Mouse (Mus musculus) urinary bladder, adult 2 months (tissue): ENCODE data around the gene Cpvl. TPM values are rescaled to one million over a fixed set of nuclear protein-coding genes. Genes with fewer than 3 reads are reported as not detected.

ENCODE experiments used
- DNase-seq: peaks from one replicate; pipeline ENCODE4 v3.0.0; 2022; ENCODE audit warnings: low spot score
- polyA plus RNA-seq: library from polyadenylated mRNA; depleted of rRNA; stranded (reverse); fragments of >200 nt; gene quantifications from 2 replicates; pipeline ENCODE4 v1.2.3, GENCODE M21; 2012; rRNA removed

The Cpvl gene
- polyA plus RNA-seq, 1 experiment: not detected

DNA sequence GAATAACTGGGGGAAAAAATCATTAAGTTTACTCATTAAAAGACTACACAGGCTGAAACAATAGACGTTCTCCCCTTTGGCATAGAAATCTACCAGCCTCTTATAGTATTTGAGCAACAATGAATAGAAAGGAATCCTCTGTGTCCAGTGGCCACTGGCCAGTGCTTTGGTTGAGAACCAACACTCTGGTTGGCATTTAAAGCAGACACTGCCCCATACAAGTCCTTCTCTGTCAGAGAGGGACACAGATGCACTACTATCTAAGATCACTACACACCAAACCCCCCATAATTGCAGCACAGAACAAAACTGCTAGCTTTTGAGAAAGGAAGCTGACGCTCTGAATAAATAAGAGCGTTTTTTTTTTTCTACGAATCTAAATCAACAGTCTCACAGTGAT lies 93.5 kb downstream of the Cpvl start:
- no peak for DNase-seq

GRCm38 (mm10) chr6:53884496-53884895 lies 94.0 kb downstream of the Cpvl start:
- DNase-seq: no peak

DNA sequence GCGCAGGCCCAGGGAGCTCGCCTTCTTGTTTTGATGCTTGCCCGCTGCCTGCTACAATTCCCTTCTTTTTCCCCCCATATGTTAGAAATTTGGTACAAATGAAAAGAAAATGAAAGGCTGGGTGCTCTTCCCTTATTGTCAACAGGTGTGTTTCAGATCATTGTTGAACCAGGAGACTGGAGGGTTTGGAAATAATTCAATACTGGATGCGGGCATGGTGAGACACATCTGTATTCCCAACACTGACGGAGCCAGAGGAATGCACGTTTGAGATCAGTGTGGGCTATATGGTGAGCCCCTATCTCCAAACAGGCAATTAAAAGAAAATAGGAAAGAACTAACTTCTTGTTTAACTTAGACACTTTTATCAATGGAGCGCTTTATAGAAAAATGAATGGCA lies 95.1 kb downstream of the Cpvl start:
- DNase-seq: no peak

- DNase-seq: no peak
These were observed 96.8 kb downstream of the Cpvl start for GRCm38 (mm10) chr6:53881623-53882022.

GRCm38 (mm10) chr6:53881235-53881606 lies 97.2 kb downstream of the Cpvl start:
- DNase-seq: no peak

- DNase-seq: no peak
These were observed 97.8 kb downstream of the Cpvl start for GRCm38 (mm10) chr6:53880530-53881234.

DNA sequence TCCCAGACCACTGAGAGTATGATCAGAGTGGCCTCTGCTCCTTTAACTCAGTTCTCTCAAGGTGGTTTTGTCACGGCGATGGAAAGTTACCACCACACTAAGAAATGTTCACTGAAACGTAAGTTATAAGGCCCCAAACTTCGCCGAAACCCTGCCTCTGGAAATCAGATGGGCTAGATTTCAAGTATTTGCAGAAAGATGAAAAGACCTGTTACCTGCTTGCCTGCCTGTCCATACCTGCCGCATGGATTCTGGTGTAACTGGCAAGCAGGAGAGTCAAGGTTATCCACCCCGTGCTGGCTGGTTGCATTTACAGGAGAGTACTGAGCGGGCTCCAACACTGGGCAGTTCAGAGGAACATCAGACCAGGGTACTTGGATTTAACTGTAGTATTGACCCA lies 98.9 kb downstream of the Cpvl start:
- DNase-seq: peak; percentile 37

DNA sequence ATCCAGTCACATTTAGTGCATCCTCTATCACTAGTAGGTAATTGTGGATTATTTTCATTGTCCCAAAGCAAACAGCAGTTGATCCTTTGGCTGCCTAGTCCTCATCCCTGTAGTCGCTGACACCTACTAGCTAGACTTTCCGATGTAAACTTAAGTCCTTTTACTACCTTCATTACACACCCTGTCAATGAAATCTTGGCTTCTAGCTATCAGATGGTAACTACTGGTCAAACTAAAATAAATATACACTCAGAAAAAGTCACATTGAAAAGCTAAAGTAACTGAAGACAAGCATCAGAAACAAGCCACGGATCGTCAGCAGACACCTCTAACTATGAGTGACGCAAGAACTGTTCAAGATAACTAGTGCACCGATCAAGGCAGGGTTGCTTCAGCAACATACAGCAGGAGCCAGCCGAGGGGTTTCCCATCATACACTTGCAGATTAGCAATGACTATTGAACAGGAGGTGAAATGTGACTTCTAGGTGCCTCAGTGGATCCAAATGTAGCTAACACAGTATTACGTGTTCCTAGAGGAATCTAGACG lies 103.5 kb downstream of the Cpvl start:
- no peak for DNase-seq

DNA sequence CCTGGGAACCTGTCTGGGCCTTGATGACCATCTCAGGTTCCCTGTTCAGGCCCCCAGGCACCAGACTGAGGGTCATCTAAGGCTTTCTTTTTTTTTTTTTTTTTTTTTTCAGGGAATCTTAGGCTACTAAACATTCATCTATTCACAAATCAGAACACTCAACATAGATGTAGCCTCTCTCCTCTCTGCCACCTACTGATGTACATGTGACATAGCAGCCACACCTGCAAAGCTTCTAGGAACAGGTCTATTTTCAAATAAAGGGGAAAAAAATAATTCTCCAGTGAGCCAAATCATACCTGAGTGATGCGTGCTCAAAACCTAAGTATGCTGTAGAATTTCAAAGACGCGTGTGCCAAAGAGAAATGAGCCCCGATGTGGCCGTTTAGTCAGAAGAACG lies 106.6 kb downstream of the Cpvl start:
- DNase-seq: no peak

- DNase-seq: no peak
These were observed 115.5 kb downstream of the Cpvl start for GRCm38 (mm10) chr6:53863011-53863410.

DNA sequence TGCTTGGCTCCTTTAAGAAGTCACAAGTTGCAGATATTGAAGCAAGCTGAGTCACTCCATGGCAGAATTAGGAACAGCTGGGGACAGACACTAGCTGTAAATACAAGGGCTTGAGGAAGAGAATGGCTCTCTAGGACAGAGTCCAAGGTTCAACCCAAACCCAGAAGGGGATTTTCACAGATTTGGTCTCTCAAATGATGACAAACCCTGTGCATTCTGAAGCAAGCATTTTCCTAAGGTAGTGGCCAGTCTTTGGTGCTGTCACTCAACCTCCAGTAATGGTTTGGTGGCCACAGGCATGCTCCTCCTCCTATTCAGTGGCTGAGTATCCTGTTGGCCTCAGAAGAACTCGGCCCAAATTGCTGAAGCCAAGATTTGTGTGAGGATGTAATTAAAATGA lies 119.4 kb downstream of the Cpvl start:
- DNase-seq: no peak

GRCm38 (mm10) chr6:53857822-53858221 lies 120.6 kb downstream of the Cpvl start:
- no peak for DNase-seq

DNA sequence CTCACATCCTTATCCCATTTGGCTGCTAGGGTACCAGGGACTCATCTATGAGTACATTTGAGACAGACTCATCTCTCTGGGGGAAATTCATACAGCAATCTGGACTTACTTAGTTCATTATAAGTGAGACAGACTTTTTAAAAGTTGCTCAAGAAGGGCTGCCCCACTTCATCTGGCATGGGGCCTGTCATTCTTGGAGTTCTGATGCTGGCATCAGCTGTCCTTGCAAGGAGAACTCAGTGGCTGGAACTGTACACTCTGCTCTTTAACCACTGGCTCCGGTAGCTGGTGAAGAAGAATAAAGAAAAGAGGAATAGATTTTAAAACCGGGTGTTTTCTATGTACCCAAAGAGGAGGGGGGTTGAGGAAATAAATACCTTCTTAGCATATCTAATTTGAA lies 121.7 kb downstream of the Cpvl start:
- no peak for DNase-seq

DNA sequence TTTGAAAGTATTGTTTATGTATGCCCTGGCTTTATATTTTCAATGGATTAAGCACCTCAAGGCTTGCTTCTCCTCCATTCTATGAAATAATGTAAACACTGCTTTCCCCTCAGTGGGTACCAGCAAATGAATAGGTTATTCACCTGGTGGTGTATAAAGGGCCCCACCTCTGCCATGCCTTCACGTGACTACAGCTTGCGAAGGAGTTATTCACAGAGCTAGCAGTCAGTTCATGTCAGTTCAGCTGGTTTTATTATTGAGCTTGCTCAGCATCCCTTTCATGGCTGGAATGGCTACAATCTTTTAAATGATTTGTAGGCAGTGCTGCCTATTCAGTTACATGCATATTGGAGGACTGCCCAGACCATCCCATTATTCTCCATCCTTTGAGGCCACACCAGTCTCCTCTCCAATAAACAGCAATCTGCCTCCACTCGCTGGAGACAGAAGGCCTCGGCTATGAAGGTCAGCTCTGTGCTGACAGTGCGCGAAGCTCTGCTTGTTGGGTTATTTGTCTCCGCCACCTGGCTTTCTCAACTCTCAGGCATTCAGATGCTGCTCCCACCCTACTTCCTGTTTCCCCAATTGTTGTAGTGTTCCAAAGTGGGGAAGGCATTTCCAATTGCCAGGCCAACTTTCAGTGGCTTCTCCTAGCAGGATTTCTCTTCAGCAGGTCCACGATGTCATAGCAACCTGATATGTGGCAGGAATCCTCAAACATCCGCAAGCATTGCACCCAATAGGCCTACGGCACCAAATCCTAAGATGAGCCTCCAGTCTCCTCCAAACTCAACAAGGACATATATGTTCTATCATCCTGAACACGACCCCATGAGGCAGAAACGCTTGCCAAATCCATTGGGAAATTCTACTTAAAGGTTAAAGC lies 123.3 kb downstream of the Cpvl start:
- DNase-seq: no peak

DNA sequence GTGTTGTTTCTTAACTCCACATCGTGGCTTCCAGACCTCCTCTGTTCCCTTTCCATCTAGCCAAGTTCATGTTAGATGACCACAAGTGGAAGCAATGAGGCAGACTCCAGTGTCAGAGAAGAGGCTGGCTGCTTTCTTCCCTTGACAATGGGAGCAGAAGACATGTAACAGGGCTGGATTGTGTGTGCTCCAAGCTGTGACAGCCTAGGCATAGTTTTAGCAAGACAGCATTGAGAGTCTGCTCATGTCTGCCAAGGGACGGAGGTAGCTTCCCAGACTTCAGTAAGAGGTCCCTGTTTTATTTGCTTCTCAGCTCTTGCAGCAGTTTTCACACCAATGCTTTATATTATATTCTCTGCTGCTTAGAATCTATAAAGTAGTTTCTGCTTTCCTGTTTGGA lies 124.2 kb downstream of the Cpvl start:
- DNase-seq: no peak

DNA sequence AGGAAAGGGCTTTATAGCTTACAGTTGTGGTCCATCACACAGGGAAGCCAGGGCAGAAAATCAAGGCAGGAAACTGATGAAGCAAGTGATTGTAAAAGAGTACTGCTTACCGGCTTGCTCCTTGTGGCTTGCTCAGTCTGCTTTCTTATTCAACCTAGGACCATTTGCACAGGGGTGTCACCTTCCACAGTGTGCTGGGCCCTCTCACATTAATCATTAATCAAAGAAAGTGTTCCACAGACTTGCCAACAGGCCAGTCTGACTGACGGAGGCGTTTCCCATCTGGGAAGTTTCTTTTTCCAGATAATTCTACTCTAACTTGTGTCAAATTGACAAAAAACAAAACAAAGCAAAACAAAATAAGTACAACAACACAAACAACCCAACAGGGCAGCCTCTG lies 124.9 kb downstream of the Cpvl start:
- no peak for DNase-seq

DNA sequence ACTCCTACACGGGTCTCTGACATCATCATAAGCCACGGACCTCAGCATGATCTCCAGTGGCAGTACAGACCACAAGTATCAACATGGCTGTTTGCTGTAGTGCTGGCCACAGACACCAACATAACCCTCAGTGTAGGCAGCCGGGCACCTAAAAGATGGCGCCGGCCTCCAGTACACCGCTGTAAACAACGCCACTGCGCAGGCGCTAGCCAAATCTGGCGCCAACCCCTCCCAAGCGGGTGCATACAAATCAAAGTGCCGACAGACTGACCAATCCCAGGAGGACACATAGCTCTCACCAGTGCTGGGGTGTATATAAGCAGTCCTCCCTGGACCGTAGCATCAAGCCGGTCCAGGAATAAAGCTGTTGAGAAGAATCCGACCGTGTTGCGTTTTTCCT lies 133.8 kb downstream of the Cpvl start:
- no peak for DNase-seq

GRCm38 (mm10) chr6:53825213-53825612 lies 153.3 kb downstream of the Cpvl start:
- no peak for DNase-seq

Other genes with a start within 250 kb of the Cpvl start
- 8.7 and 12.6 TPM in 2 replicates for gene Tril, start 157.8 kb downstream of the Cpvl start, polyA plus RNA-seq
- 17.2 and 22.0 TPM in 2 replicates for gene Chn2, start 60.9 kb upstream of the Cpvl start, polyA plus RNA-seq